Mouse (Mus musculus) ES-Bruce4 (cell line): ENCODE data around the gene Cyth3.

Experiments
- CTCF ChIP-seq: IDR thresholded peaks from one replicate; pipeline ENCODE4 v1.8.1; 2011; ENCODE audit warnings: low read depth, low read length
- EP300 ChIP-seq: IDR thresholded peaks from 2 replicates; pipeline ENCODE4 v1.6.1; 2011; ENCODE audit warnings: low read depth, low read length; ENCODE audit not compliant: insufficient read depth
- POLR2A ChIP-seq: IDR thresholded peaks from one replicate; pipeline ENCODE4 v1.8.1; 2011; ENCODE audit warnings: low read length; ENCODE audit not compliant: insufficient read depth

DNA sequence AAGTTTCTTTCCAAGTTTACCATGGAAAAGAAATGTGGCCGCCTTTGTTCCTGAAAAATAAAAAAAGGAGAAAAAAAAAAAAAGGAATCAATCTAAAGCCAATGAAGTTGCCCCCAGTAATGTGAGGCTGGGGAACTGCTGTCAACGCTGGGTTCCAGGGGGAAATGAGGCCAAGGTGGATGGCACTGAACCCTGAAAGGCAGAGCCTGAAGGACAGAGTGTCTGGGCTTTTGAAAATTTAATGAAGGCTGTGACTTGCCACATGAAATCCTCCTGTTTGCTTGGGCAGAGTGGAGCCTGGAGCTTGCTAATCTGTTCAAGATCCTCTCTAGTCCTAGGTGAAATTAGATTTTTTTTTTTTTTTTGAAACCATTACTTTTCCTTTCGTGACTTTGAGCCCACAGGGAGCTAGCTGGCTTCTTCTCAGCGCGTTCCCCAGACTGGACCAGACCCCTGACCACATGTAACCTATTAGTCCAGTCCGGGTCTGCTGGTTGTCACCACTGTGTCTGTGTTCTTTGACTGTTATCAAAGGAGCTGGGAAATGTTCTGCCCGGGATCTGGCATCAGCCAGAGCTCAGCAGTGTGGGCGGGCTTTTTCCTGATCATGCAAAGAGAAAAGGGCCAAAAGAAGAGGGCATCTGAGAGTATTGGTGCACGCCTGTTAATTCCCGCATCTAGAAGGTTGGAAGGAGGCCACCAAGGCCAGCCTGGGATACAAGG is 4.6 kb upstream of the Cyth3 start:
- TF ChIP-seq POLR2A, result no peak
- no peak for TF ChIP-seq CTCF
- TF ChIP-seq EP300, result no peak
